Mouse (Mus musculus): ENCODE measurements at regions not wholly inside any gene's neighbourhood (a gene's known extent, or its start where the extent isn't known, plus 50 kb on each side); places are given as distances from the start of the nearest gene placed in this dataset.

DNA sequence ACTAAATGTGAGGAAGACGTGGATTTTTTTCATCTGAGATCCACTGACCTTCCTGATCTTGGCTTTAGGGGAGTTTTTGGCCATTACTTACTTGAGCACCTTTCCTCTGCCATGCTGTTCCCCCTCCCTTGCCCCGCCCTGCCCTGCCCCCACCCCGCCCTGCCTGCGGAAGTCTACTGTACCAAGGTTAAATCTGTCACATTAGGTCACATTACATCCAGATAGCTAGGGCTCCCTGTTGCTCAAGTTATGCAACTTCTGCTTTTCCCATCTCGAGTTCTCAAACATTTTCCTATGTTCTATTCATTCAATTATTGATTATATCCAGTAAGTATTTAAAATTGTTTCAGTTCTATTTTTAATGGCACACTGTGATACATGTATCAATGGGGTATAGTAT lies 144.7 kb upstream of the Cnot2 start:
- Histone ChIP-seq H3K4me2 (ENCODE audit: low read depth, low read length) (no peak overlapping the region), H3K36me3 (ENCODE audit: control insufficient read depth, insufficient read depth, low read length) (no peaks in the 10 kb centered on the region), H3K27me3 (ENCODE audit: control insufficient read depth, insufficient read depth, low read length) (no peaks in the 10 kb centered on the region), H3K9ac (ENCODE audit: low read length) (no peak overlapping the region), H3K9me3 (replicated peaks; ENCODE audit: control insufficient read depth, low read length) (no peaks in the 10 kb centered on the region), H3K4me3 (replicated peaks; ENCODE audit: low read length) (no peak overlapping the region), H3K4me1 (ENCODE audit: control insufficient read depth, insufficient read depth, low read length) (0 out of 2 replicates have a peak, but pooled peaks cover 2% of the 10 kb centered on the region), H3K27ac (ENCODE audit: low read length) (no peak overlapping the region)
- no peak for ATAC-seq (ENCODE audit: insufficient read depth, low FRiP score)
- 84% methylated on average over 5 of the region's 5 CpGs for WGBS

DNA sequence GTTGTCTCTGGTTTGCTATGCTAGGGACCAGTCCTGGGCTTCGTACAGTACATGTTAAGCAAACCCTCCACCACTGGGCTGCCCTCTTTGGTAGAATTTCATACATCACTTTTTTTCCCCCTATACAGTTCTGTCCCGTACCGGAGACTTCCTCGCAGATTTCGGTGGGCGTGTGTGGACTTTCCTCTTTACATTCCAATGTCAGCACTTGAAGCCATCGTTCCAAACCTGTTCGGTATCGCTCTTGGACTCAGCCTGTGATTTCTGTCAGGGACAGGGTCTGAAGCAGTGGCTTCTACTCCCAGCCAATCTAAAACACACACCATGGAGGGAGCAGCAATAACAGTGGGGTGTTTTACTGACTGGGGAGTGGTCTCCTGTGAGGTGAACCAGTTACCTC lies 140.7 kb upstream of the Cnot2 start:
- Histone ChIP-seq H3K4me1 (ENCODE audit: control insufficient read depth, insufficient read depth, low read length) (no peaks in the 10 kb centered on the region), H3K27ac (ENCODE audit: low read length) (no peak overlapping the region), H3K36me3 (ENCODE audit: control insufficient read depth, insufficient read depth, low read length) (no peaks in the 10 kb centered on the region), H3K4me2 (ENCODE audit: low read depth, low read length) (no peak overlapping the region), H3K9ac (ENCODE audit: low read length) (no peak overlapping the region), H3K27me3 (ENCODE audit: control insufficient read depth, insufficient read depth, low read length) (no peaks in the 10 kb centered on the region), H3K4me3 (replicated peaks; ENCODE audit: low read length) (no peak overlapping the region), H3K9me3 (replicated peaks; ENCODE audit: control insufficient read depth, low read length) (no peaks in the 10 kb centered on the region)
- WGBS, result 87% methylated on average over 9 of the region's 9 CpGs
- ATAC-seq (ENCODE audit: insufficient read depth, low FRiP score), result no peak

DNA sequence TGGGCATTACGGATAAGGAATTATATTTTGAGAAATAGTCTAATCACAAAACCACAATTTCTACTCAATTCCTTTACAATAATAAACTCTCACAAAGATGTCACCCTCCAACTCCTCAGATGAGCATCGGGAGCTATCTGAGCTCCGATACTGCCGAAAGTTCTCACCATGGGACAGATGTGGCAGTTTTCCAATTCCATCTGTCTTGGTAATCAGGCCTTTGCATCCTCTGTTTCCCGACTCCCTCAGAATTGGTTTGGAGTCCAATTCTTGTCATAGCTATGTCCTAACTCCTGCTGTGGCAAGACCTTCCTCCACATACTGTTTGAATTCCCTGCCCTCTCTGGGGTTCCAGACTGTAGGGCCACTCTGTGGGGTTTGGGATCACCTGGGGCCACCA lies 138.3 kb upstream of the Cnot2 start:
- H3K36me3 ChIP-seq (ENCODE audit: control insufficient read depth, insufficient read depth, low read length), result no peaks in the 10 kb centered on the region
- no peak overlapping the region for H3K27ac ChIP-seq (ENCODE audit: low read length)
- H3K4me3 ChIP-seq (replicated peaks; ENCODE audit: low read length), result no peak overlapping the region
- ATAC-seq (ENCODE audit: insufficient read depth, low FRiP score), result no peak
- H3K27me3 ChIP-seq (ENCODE audit: control insufficient read depth, insufficient read depth, low read length), result no peaks in the 10 kb centered on the region
- no peak overlapping the region for H3K4me2 ChIP-seq (ENCODE audit: low read depth, low read length)
- H3K9ac ChIP-seq (ENCODE audit: low read length), result no peak overlapping the region
- H3K4me1 ChIP-seq (ENCODE audit: control insufficient read depth, insufficient read depth, low read length), result no peaks in the 10 kb centered on the region
- no peaks in the 10 kb centered on the region for H3K9me3 ChIP-seq (replicated peaks; ENCODE audit: control insufficient read depth, low read length)
- 90% methylated on average over 5 of the region's 5 CpGs for WGBS

DNA sequence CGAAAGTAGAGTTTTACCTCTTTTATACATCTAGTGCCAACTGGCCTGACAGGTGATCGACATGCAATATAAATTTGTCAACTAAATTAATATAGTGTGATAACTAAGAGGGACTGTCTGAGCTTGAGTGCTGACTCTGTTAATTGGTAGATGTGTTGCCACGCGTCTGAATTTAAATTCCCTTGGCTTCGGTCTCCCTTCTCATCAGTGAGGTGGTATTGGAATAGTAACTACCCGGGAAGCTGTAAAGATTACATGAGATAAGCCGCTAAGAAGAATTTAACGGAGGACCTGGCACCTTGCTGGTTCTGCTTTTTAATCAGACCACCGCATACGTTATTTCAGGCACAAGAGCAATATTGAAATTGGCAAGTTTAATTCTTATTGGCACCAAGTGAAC lies 136.7 kb upstream of the Cnot2 start:
- no peaks in the 10 kb centered on the region for H3K4me1 ChIP-seq (ENCODE audit: control insufficient read depth, insufficient read depth, low read length)
- WGBS, result 79% methylated on average over 10 of the region's 10 CpGs
- no peaks in the 10 kb centered on the region for H3K9me3 ChIP-seq (replicated peaks; ENCODE audit: control insufficient read depth, low read length)
- H3K4me3 ChIP-seq (replicated peaks; ENCODE audit: low read length), result no peak overlapping the region
- no peak overlapping the region for H3K27ac ChIP-seq (ENCODE audit: low read length)
- no peak overlapping the region for H3K9ac ChIP-seq (ENCODE audit: low read length)
- no peaks in the 10 kb centered on the region for H3K27me3 ChIP-seq (ENCODE audit: control insufficient read depth, insufficient read depth, low read length)
- H3K4me2 ChIP-seq (ENCODE audit: low read depth, low read length), result no peak overlapping the region
- ATAC-seq (ENCODE audit: insufficient read depth, low FRiP score), result no peak
- no peaks in the 10 kb centered on the region for H3K36me3 ChIP-seq (ENCODE audit: control insufficient read depth, insufficient read depth, low read length)

DNA sequence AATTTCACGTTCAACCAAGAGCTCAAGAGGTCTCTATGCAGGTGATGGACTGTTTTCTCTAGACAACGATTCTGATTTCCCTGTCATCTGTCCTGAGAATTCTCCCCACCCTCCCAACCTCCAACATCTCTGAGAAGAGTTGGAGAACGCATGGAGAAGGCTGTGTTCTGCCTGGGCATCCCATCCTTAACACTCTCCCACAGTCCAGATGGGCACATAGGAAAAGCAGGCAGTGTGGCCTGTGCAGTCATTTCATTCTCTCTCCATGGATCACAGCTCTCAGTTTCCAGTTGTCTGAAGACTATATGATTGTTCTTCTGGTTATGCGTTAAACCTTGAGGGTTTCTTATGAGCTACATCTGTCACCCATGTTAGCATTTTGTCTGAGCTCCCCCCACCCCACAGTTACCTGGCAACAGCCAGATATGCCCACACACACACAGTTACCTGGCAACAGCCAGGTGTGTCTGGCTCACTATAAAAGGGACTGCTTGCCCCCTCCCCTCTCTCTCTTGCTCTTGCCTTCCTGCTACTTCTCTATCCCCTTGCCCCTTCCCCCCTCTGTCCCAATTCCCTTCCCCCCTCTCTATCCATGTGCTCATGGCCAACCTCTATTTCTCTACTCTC lies 135.8 kb upstream of the Cnot2 start:
- ATAC-seq (ENCODE audit: insufficient read depth, low FRiP score), result no peak
- H3K4me1 ChIP-seq (ENCODE audit: control insufficient read depth, insufficient read depth, low read length), result no peaks in the 10 kb centered on the region
- no peak overlapping the region for H3K27ac ChIP-seq (ENCODE audit: low read length)
- H3K4me2 ChIP-seq (ENCODE audit: low read depth, low read length), result no peak overlapping the region
- no peaks in the 10 kb centered on the region for H3K9me3 ChIP-seq (replicated peaks; ENCODE audit: control insufficient read depth, low read length)
- WGBS, result 73% methylated on average over 4 of the region's 4 CpGs
- no peak overlapping the region for H3K9ac ChIP-seq (ENCODE audit: low read length)
- H3K4me3 ChIP-seq (replicated peaks; ENCODE audit: low read length), result no peak overlapping the region
- no peaks in the 10 kb centered on the region for H3K36me3 ChIP-seq (ENCODE audit: control insufficient read depth, insufficient read depth, low read length)
- no peaks in the 10 kb centered on the region for H3K27me3 ChIP-seq (ENCODE audit: control insufficient read depth, insufficient read depth, low read length)

DNA sequence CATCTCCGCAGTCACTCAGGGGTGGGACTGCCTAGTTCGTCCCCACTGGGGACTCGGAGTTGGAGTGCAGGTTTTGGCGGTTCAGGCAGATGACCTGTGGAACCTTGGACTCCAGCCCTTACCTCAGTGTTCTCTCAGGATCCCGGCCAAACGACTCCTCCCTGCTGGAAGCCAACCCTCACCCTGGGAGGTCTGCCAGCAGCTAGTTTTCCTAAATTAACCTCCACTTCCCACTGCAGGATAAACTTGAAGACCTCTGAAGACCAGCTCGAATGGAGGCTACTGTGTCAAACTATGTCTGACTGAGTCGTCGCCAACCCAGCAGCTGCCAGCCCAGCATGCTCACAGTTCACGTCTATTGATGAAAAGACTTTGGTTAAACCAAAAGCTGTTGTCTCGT lies 132.1 kb upstream of the Cnot2 start:
- Histone ChIP-seq H3K9me3 (replicated peaks; ENCODE audit: control insufficient read depth, low read length) (no peaks in the 10 kb centered on the region), H3K4me3 (replicated peaks; ENCODE audit: low read length) (no peak overlapping the region), H3K27me3 (ENCODE audit: control insufficient read depth, insufficient read depth, low read length) (no peaks in the 10 kb centered on the region), H3K4me1 (ENCODE audit: control insufficient read depth, insufficient read depth, low read length) (no peaks in the 10 kb centered on the region), H3K27ac (ENCODE audit: low read length) (no peak overlapping the region), H3K4me2 (ENCODE audit: low read depth, low read length) (no peak overlapping the region), H3K36me3 (ENCODE audit: control insufficient read depth, insufficient read depth, low read length) (no peaks in the 10 kb centered on the region), H3K9ac (ENCODE audit: low read length) (no peak overlapping the region)
- ATAC-seq (ENCODE audit: insufficient read depth, low FRiP score), result no peak
- WGBS, result 53% methylated on average over 11 of the region's 11 CpGs

DNA sequence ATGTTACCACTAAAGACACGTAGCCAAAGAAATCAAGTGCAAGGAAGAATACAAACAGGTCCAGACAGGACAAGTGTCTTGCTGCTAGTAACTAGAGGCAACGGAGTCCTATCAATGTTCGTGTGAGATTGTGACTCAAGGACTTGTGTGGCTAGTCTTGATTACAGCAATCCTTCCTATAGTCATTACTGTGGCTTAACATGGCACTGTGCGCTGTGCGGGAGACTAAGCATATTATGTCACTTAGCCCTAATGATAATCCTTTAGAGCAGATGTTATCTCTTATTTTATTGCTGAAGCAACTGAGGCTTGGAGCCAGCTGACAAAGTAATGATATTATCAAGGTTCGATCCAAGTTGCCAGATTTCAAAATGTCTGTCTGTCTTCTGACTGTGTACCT lies 125.7 kb upstream of the Cnot2 start:
- H3K4me2 ChIP-seq (ENCODE audit: low read depth, low read length), result no peak overlapping the region
- no peaks in the 10 kb centered on the region for H3K9me3 ChIP-seq (replicated peaks; ENCODE audit: control insufficient read depth, low read length)
- WGBS, result 79% methylated on average over 6 of the region's 6 CpGs
- H3K4me3 ChIP-seq (replicated peaks; ENCODE audit: low read length), result no peak overlapping the region
- H3K4me1 ChIP-seq (ENCODE audit: control insufficient read depth, insufficient read depth, low read length), result no peaks in the 10 kb centered on the region
- no peak for ATAC-seq (ENCODE audit: insufficient read depth, low FRiP score)
- H3K27me3 ChIP-seq (ENCODE audit: control insufficient read depth, insufficient read depth, low read length), result no peaks in the 10 kb centered on the region
- no peaks in the 10 kb centered on the region for H3K36me3 ChIP-seq (ENCODE audit: control insufficient read depth, insufficient read depth, low read length)
- H3K27ac ChIP-seq (ENCODE audit: low read length), result no peak overlapping the region
- no peak overlapping the region for H3K9ac ChIP-seq (ENCODE audit: low read length)

DNA sequence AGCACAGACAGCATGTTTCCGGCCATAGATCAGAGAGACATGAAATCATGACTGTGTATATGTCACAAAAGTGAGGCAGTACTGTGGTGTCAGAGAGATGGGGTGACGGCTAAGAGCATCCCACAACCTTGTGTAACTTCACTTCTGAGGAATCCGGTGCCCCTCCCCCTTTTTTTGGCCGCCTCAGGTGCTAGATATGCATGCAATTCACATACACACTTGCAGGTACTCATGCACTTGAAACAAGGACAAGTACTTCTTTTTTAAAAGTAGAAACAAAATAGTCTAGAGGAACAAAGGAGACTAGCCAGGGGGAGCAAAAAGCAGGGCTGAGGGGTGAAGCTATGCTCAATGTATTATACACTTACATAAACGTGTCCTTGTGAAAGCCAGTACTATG lies 120.0 kb upstream of the Cnot2 start:
- H3K4me3 ChIP-seq (replicated peaks; ENCODE audit: low read length), result no peak overlapping the region
- WGBS, result 73% methylated on average over 5 of the region's 5 CpGs
- H3K36me3 ChIP-seq (ENCODE audit: control insufficient read depth, insufficient read depth, low read length), result no peaks in the 10 kb centered on the region
- H3K9ac ChIP-seq (ENCODE audit: low read length), result no peak overlapping the region
- H3K4me1 ChIP-seq (ENCODE audit: control insufficient read depth, insufficient read depth, low read length), result no peaks in the 10 kb centered on the region
- no peak for ATAC-seq (ENCODE audit: insufficient read depth, low FRiP score)
- H3K9me3 ChIP-seq (replicated peaks; ENCODE audit: control insufficient read depth, low read length), result no peaks in the 10 kb centered on the region
- H3K4me2 ChIP-seq (ENCODE audit: low read depth, low read length), result no peak overlapping the region
- no peaks in the 10 kb centered on the region for H3K27me3 ChIP-seq (ENCODE audit: control insufficient read depth, insufficient read depth, low read length)
- no peak overlapping the region for H3K27ac ChIP-seq (ENCODE audit: low read length)

DNA sequence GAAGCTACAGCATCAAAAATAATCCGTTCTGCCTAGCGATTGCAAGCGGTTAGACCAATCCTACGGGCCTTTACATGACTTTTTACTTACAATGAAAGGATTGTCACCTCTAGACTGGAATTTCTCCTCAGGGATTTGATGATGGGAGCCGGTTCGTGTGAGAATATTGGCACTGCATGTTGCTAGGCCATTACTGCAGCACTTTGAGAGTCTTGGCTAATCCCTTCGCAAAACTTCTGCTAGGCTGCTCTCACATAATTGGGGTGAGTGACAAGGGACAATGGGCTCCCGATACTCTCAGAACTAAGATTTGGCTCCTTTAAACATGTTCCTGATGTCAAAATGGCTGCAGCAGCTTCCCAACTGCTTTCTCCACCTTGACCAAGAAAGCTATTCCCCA lies 118.4 kb upstream of the Cnot2 start:
- H3K4me3 ChIP-seq (replicated peaks; ENCODE audit: low read length), result no peak overlapping the region
- no peak for ATAC-seq (ENCODE audit: insufficient read depth, low FRiP score)
- H3K4me2 ChIP-seq (ENCODE audit: low read depth, low read length), result no peak overlapping the region
- H3K9me3 ChIP-seq (replicated peaks; ENCODE audit: control insufficient read depth, low read length), result no peaks in the 10 kb centered on the region
- no peaks in the 10 kb centered on the region for H3K27me3 ChIP-seq (ENCODE audit: control insufficient read depth, insufficient read depth, low read length)
- no peak overlapping the region for H3K27ac ChIP-seq (ENCODE audit: low read length)
- no peaks in the 10 kb centered on the region for H3K4me1 ChIP-seq (ENCODE audit: control insufficient read depth, insufficient read depth, low read length)
- no peaks in the 10 kb centered on the region for H3K36me3 ChIP-seq (ENCODE audit: control insufficient read depth, insufficient read depth, low read length)
- H3K9ac ChIP-seq (ENCODE audit: low read length), result no peak overlapping the region
- 89% methylated on average over 8 of the region's 8 CpGs for WGBS

All from stomach, embryonic 16.5 days (tissue).